Mouse (Mus musculus) retina, postnatal 1 day (tissue): ENCODE results near the gene Zfyve1.

Experiments
- DNase-seq: peaks from one replicate; pipeline ENCODE4 v3.0.0-alpha.2; 2012

Gene Zfyve1

GRCm38 (mm10) chr12:83520311-83520890, 76.6 kb downstream of the Zfyve1 start, which contains the start of gene Dcaf4:
Gene Dcaf4 (plus strand): TSS chr12:83520466.
- peak; percentile 98 for DNase-seq

DNA sequence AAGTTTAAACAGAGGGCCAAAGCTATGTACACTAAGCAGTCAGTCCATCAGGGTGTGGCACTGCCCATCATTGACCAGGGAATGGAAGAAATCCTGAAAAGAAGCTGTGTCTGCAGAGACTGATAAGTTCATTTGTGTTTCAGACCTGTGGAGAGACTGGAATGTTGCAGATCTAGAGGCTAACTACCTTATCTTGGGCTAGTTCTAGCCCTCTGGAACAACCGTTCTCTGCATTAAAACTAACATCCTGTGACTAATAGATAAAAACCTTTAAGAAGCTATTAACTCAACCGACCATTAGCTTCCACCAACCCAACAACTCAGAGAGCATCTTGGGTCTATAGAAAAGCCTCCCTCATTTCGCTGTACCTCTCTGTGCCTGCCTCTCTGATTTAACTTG, 79.4 kb downstream of the Zfyve1 start:
- no peak for DNase-seq

DNA sequence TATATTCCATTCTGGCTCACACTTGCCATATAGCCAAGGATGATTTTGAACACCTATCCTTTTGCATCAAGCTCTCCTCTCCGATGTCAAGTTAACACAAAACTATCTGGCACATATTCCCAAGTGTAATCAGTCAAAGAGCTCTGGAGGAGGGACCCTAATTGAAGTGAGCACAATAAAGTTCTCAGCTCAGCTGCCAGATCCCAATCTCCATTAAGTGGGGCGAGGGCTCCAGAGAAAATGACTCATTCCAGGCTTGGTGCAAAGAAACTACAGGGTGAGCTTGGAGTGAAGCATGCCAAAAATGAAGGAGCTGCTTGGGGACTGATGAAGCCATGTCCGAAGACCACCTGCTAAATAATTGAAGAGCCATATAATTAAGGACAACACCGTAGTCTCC, 82.8 kb downstream of the Zfyve1 start:
- DNase-seq, result peak; percentile 28

DNA sequence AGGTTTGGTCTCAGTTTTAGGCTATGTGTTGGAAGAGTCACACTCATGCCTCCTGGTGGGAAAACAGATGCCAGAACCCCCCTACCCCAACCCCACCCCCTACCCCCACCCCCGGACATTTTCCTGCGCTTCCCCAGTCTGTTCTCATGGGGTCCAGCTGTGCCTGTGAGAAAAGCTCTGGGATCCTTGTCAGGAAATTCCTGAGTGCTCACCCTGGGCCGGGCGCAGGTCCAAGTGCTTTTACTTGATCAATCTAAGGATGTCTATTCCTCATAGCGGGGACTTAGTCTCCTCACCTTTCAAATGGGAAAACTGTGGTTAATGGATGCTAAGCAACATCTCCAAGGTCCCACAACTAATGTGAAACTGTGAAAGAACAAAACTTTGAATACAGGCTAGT, 83.8 kb downstream of the Zfyve1 start:
- peak; percentile 52 for DNase-seq

GRCm38 (mm10) chr12:83512783-83513182, 84.2 kb downstream of the Zfyve1 start:
- DNase-seq, result peak; percentile 68

GRCm38 (mm10) chr12:83510586-83510985, 86.4 kb downstream of the Zfyve1 start:
- DNase-seq, result no peak

GRCm38 (mm10) chr12:83506543-83506942, 90.5 kb downstream of the Zfyve1 start:
- no peak for DNase-seq

GRCm38 (mm10) chr12:83502190-83502589, 94.8 kb downstream of the Zfyve1 start:
- peak; percentile 87 for DNase-seq

DNA sequence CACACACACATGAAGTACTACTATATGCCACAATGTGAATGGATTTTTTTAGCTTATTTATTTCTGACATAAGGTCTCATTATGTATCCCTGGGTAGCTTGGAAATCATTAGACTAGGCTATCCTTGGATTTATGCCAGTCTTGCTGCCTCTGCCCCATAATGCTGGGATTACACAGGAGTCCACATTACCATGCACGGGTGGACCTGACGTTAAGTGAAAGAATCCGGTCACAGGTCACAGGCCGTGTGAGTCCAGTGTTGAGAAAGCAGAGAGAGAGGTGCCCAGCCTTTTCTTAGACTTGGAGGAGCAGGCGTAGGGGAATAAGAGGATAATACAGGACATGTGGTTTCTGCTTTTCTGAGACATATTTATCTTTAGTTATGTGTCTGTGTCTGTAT, 97.8 kb downstream of the Zfyve1 start:
- no peak for DNase-seq

DNA sequence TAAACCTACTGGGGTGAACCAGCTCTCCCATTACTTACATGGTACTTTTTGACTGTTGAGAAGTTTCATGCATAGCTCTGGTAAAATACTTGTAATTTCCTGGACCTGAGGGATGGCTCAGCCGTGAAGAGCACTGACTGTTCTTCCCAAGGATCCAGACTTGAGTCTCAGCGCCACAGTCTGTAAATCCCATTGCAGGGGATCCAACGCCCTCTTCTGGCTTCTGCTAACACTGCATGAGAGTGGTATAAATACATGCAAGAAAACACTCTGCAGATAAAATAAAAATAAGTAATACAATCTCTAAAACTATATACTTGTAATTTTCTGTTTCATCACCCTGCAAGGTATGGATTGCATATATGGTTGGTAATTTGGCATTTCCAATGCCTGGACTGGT, 99.1 kb downstream of the Zfyve1 start:
- no peak for DNase-seq

DNA sequence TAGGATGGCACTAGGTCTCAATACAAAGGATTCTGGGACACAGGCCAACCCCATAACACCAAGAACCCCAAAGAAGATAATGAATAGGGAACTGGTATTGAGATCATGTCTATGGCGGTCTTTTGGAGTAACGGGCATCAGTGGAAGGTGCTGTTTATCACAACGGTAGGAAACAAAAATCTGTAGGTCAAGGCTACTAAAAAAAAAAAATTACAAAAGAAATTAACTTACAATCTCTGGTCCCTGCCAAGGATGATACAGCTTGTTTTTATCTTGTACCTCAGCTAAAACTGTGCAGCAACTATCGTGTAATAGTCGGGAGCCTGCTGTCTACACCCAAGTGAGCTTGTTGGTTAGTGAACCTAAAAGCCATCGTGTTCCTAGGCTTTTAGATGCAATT, 100.3 kb downstream of the Zfyve1 start:
- DNase-seq, result no peak
